Mouse (Mus musculus): ENCODE measurements around the gene Olfr1265. TPM values are rescaled to one million over a fixed set of nuclear protein-coding genes. Genes with fewer than 3 reads are reported as not detected.

The Olfr1265 gene
- polyA plus RNA-seq (2014; fragmentation: Illumina TruSeq; extraction: RNeasy Lipid Tissue Mini Kit (QIAGEN cat#74804); ENCODE audit: low read depth, low replicate concordance) = not detected

DNA sequence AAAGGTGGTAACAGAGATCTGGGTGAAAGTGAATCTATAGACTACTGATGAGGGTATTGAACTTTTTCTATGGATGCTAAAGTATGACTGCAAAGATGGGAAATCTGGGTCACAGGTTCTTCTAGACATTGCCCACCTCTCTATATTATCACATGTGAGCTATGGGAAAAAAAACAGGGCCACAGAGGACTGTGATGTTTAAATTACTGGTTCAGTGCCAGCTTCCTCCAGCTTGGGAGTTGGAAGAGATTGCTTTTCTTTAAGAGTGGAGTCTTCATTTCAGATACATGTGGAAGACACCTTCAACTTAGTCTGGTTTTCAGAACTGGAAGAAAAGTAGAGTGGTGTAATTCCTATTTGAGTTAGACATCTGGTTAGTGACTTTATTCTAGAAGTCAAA lies at the start of gene Olfr1265:
Olfr1265 (plus strand) TSS at position 301 of the 400 bp plus-strand sequence.

DNA sequence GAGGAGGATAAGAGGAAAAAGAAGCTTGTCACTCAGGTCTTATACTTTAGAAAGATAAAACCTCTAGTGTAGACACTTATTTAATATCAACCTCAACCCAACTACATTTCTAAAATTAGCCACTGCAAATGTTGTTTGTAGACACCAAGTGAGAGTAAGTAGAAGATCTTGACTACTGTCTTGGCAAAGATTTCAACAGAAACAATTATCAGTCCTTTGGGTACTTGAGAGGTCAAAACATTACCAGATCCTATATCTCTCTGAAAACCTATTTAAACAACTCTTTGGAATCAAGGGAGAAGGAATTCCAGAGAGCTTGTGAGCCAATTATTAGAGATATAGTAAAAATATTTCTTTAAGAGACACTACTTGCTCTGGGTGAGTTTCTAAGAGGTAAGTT lies 44.2 kb upstream of the Olfr1265 start, which contains the start of gene Olfr1261:
Olfr1261 (plus strand) TSS at position 301 of the 400 bp plus-strand sequence.

DNA sequence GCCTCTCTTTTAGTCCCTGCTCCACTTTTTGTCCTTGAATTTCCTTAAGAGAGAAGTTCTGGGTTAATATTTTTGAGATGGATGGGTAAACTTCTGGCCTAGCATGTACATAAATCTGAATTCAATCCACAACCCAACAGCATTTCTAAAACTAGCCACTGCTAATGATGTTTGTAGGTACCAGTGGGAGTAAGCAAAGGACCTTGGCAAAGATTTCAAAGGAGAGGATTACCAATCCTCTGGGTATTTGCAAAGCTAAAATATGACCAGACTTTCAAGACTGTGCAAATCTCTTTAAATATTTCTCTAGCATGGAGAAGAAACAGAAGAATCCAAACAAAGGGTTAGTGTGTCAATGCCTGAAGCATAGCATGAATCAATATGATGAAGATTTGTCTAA lies 35.3 kb upstream of the Olfr1265 start, which contains the start of gene Olfr1262:
Olfr1262 (plus strand) TSS at position 301 of the 400 bp plus-strand sequence.

DNA sequence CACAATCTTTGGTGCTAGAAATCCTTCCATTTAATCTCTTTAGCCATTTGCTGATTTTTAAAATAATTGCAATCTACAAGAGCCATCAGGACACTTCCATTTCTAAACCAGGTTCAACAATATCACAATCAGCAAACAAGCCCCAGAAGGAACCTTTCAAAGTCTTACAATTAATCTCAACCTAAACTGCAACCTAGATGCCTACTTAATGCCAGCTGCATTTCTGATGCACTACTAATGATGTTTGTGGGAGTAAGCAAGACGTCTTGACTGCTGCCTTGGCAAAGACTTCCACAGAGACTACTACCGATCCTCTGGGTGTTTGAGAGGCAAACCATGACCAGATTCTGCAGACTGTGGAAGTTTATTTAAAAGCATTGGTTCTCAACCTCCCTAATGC lies 23.3 kb upstream of the Olfr1265 start, which contains the start of gene Olfr1263:
Olfr1263 (plus strand) TSS at position 301 of the 400 bp plus-strand sequence.

DNA sequence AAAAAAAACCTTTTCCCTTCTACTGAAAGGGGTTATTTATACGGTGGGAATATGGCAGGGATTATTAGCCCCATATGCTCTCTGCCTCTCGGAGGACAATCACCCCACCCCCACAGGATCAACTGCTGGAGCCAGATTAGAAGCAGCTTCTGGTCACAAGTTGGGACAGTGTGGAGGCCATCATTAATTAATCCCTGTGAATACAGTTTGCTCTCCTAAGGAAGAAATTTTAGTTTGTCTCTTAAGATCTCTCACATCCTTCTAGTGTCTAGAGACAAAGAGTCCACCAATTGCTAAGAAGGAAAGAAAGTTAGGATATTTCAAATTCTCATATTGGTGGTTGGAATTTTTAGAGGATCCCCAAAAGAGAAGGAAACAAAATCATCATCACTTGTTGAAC lies 9.7 kb upstream of the Olfr1265 start, which contains the start of gene Olfr1264:
Olfr1264 (minus strand) TSS at position 101 of the 400 bp plus-strand sequence.

DNA sequence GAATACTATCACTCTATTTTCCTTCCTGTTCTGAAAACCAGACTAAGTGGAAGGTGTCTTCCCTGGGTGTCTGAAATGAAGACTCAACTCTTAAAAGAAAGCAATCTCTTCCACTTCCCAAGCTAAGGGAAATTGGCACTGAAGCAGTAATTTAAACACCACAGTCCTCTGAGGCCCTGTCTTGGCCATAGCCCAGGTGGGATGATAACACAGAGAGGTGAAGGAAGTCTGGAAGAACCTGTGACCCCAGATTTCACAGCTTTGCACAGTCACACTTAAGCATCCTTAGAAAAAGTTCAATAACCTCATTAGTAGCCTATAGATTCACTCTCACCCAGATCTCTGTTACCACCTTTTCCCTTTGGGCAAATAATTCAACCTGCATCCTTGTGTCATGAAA lies 28.4 kb downstream of the Olfr1265 start, which contains the start of gene Olfr140:
Olfr140 (minus strand) TSS at position 101 of the 400 bp plus-strand sequence.

Other genes with a start within 250 kb of the Olfr1265 start
- gene Olfr1254, start 241.7 kb upstream of the Olfr1265 start, polyA plus RNA-seq (2014; fragmentation: Illumina TruSeq; extraction: RNeasy Lipid Tissue Mini Kit (QIAGEN cat#74804); ENCODE audit: low read depth, low replicate concordance) = not detected
- gene Olfr1255, start 223.3 kb upstream of the Olfr1265 start, polyA plus RNA-seq (2014; fragmentation: Illumina TruSeq; extraction: RNeasy Lipid Tissue Mini Kit (QIAGEN cat#74804); ENCODE audit: low read depth, low replicate concordance) = not detected
- gene Olfr1256, start 193.8 kb upstream of the Olfr1265 start, polyA plus RNA-seq (2014; fragmentation: Illumina TruSeq; extraction: RNeasy Lipid Tissue Mini Kit (QIAGEN cat#74804); ENCODE audit: low read depth, low replicate concordance) = not detected
- not detected for gene Olfr48, start 187.1 kb upstream of the Olfr1265 start, polyA plus RNA-seq (2014; fragmentation: Illumina TruSeq; extraction: RNeasy Lipid Tissue Mini Kit (QIAGEN cat#74804); ENCODE audit: low read depth, low replicate concordance)
- not detected for gene Olfr1257, start 156.9 kb upstream of the Olfr1265 start, polyA plus RNA-seq (2014; fragmentation: Illumina TruSeq; extraction: RNeasy Lipid Tissue Mini Kit (QIAGEN cat#74804); ENCODE audit: low read depth, low replicate concordance)
- gene Olfr1258, start 108.0 kb upstream of the Olfr1265 start, polyA plus RNA-seq (2014; fragmentation: Illumina TruSeq; extraction: RNeasy Lipid Tissue Mini Kit (QIAGEN cat#74804); ENCODE audit: low read depth, low replicate concordance) = not detected
- gene Olfr1259, start 86.7 kb upstream of the Olfr1265 start, polyA plus RNA-seq (2014; fragmentation: Illumina TruSeq; extraction: RNeasy Lipid Tissue Mini Kit (QIAGEN cat#74804); ENCODE audit: low read depth, low replicate concordance) = not detected
- gene Olfr1260, start 61.0 kb upstream of the Olfr1265 start, polyA plus RNA-seq (2014; fragmentation: Illumina TruSeq; extraction: RNeasy Lipid Tissue Mini Kit (QIAGEN cat#74804); ENCODE audit: low read depth, low replicate concordance) = not detected
- not detected for gene Olfr1261, start 44.1 kb upstream of the Olfr1265 start, polyA plus RNA-seq (2014; fragmentation: Illumina TruSeq; extraction: RNeasy Lipid Tissue Mini Kit (QIAGEN cat#74804); ENCODE audit: low read depth, low replicate concordance)
- not detected for gene Olfr1262, start 35.2 kb upstream of the Olfr1265 start, polyA plus RNA-seq (2014; fragmentation: Illumina TruSeq; extraction: RNeasy Lipid Tissue Mini Kit (QIAGEN cat#74804); ENCODE audit: low read depth, low replicate concordance)
- not detected for gene Olfr1263, start 23.2 kb upstream of the Olfr1265 start, polyA plus RNA-seq (2014; fragmentation: Illumina TruSeq; extraction: RNeasy Lipid Tissue Mini Kit (QIAGEN cat#74804); ENCODE audit: low read depth, low replicate concordance)
- not detected for gene Olfr1264, start 9.8 kb upstream of the Olfr1265 start, polyA plus RNA-seq (2014; fragmentation: Illumina TruSeq; extraction: RNeasy Lipid Tissue Mini Kit (QIAGEN cat#74804); ENCODE audit: low read depth, low replicate concordance)
- gene Olfr140, start 28.3 kb downstream of the Olfr1265 start, polyA plus RNA-seq (2014; fragmentation: Illumina TruSeq; extraction: RNeasy Lipid Tissue Mini Kit (QIAGEN cat#74804); ENCODE audit: low read depth, low replicate concordance) = not detected
- not detected for gene Olfr1269, start 86.1 kb downstream of the Olfr1265 start, polyA plus RNA-seq (2014; fragmentation: Illumina TruSeq; extraction: RNeasy Lipid Tissue Mini Kit (QIAGEN cat#74804); ENCODE audit: low read depth, low replicate concordance)
- gene Olfr32, start 107.0 kb downstream of the Olfr1265 start, polyA plus RNA-seq (2014; fragmentation: Illumina TruSeq; extraction: RNeasy Lipid Tissue Mini Kit (QIAGEN cat#74804); ENCODE audit: low read depth, low replicate concordance) = not detected
- gene Olfr1270, start 117.8 kb downstream of the Olfr1265 start, polyA plus RNA-seq (2014; fragmentation: Illumina TruSeq; extraction: RNeasy Lipid Tissue Mini Kit (QIAGEN cat#74804); ENCODE audit: low read depth, low replicate concordance) = not detected
- gene Olfr1506, start 189.2 kb downstream of the Olfr1265 start, polyA plus RNA-seq (2014; fragmentation: Illumina TruSeq; extraction: RNeasy Lipid Tissue Mini Kit (QIAGEN cat#74804); ENCODE audit: low read depth, low replicate concordance) = not detected
- not detected for gene Olfr142, start 222.3 kb downstream of the Olfr1265 start, polyA plus RNA-seq (2014; fragmentation: Illumina TruSeq; extraction: RNeasy Lipid Tissue Mini Kit (QIAGEN cat#74804); ENCODE audit: low read depth, low replicate concordance)
- gene Olfr1271, start 235.7 kb downstream of the Olfr1265 start, polyA plus RNA-seq (2014; fragmentation: Illumina TruSeq; extraction: RNeasy Lipid Tissue Mini Kit (QIAGEN cat#74804); ENCODE audit: low read depth, low replicate concordance) = not detected